Mouse (Mus musculus): ENCODE measurements around the gene Cbx5.
A peak's percentile ranks its signal among the peaks of the same experiment; 100 is the strongest.
"Not testable (repeated sequence)": the region's sequence is repeated elsewhere in the genome, so short reads cannot be mapped to it uniquely, and the experiment has no call there.

Gene Cbx5

GRCm38 (mm10) chr15:103251595-103251994 is 12.0 kb upstream of the Cbx5 start:
- DNase-seq (ENCODE audit: low spot score in 2 of 2): peak; percentile 81 to 86

- DNase-seq (ENCODE audit: low spot score in 2 of 2): peak; percentile 90
These were observed 10.7 kb upstream of the Cbx5 start for GRCm38 (mm10) chr15:103250195-103250740.

- DNase-seq (ENCODE audit: low spot score in 2 of 2): not testable (repeated sequence)
These were observed 9.9 kb upstream of the Cbx5 start for GRCm38 (mm10) chr15:103249511-103249910.

- peak in 1 of 2 experiments; percentile 24 for DNase-seq (ENCODE audit: low spot score in 2 of 2)
These were observed 9.0 kb upstream of the Cbx5 start for GRCm38 (mm10) chr15:103248401-103249313.

- no peak for DNase-seq (ENCODE audit: low spot score in 2 of 2)
These were observed 8.3 kb upstream of the Cbx5 start for GRCm38 (mm10) chr15:103247782-103248400.

- DNase-seq (ENCODE audit: low spot score in 2 of 2): no peak
These were observed 7.6 kb upstream of the Cbx5 start for GRCm38 (mm10) chr15:103247078-103247781.

- DNase-seq (ENCODE audit: low spot score in 2 of 2): peak in 1 of 2 experiments; percentile 41
These were observed 6.0 kb upstream of the Cbx5 start for GRCm38 (mm10) chr15:103245616-103246015.

GRCm38 (mm10) chr15:103242885-103243284 is 3.3 kb upstream of the Cbx5 start:
- peak in 1 of 2 experiments; percentile 36 for DNase-seq (ENCODE audit: low spot score in 2 of 2)

GRCm38 (mm10) chr15:103241071-103242018 is 1.7 kb upstream of the Cbx5 start:
- peak in 1 of 2 experiments; percentile 26 for DNase-seq (ENCODE audit: low spot score in 2 of 2)

- peak in 1 of 2 experiments; percentile 93 for DNase-seq (ENCODE audit: low spot score in 2 of 2)
These were observed 778 bp upstream of the Cbx5 start, which contains the start of gene Hnrnpa1 for GRCm38 (mm10) chr15:103240160-103241028. Gene Hnrnpa1 (plus strand): TSS chr15:103240432.

- peak; percentile 87 to 95 for DNase-seq (ENCODE audit: low spot score in 2 of 2)
These were observed 409 bp downstream of the Cbx5 start for GRCm38 (mm10) chr15:103239130-103239684.

GRCm38 (mm10) chr15:103237295-103237694 is 2.3 kb downstream of the Cbx5 start:
- no peak for DNase-seq (ENCODE audit: low spot score in 2 of 2)

GRCm38 (mm10) chr15:103233119-103233518 is 6.5 kb downstream of the Cbx5 start:
- DNase-seq (ENCODE audit: low spot score in 2 of 2): no peak

- DNase-seq (ENCODE audit: low spot score in 2 of 2): no peak
These were observed 10.7 kb downstream of the Cbx5 start for GRCm38 (mm10) chr15:103228904-103229303.

- DNase-seq (ENCODE audit: low spot score in 2 of 2): no peak
These were observed 12.0 kb downstream of the Cbx5 start for GRCm38 (mm10) chr15:103227572-103227971.

- DNase-seq (ENCODE audit: low spot score in 2 of 2): no peak
These were observed 12.6 kb downstream of the Cbx5 start for GRCm38 (mm10) chr15:103227022-103227421.

- DNase-seq (ENCODE audit: low spot score in 2 of 2): no peak
These were observed 15.5 kb downstream of the Cbx5 start for GRCm38 (mm10) chr15:103224161-103224560.

- no peak for DNase-seq (ENCODE audit: low spot score in 2 of 2)
These were observed 18.2 kb downstream of the Cbx5 start for GRCm38 (mm10) chr15:103221386-103221785.

- no peak for DNase-seq (ENCODE audit: low spot score in 2 of 2)
These were observed 18.8 kb downstream of the Cbx5 start for GRCm38 (mm10) chr15:103220785-103221184.
